Mouse (Mus musculus): Measurements from ENCODE around the gene Flii. TPM values are rescaled to one million over a fixed set of nuclear protein-coding genes. Genes with fewer than 3 reads are reported as not detected.

Gene Flii
- polyA plus RNA-seq, 1 experiment = 31.0 TPM

- H3K4me3 ChIP-seq (ENCODE audit: control insufficient read depth, low read depth, low read length) = no peak overlapping the region
- H3K27ac ChIP-seq (ENCODE audit: control insufficient read depth, insufficient read depth, low read depth, low read length) = no peak overlapping the region
- peaks cover 2% of the 10 kb centered on the region; the same call in 1 of the 2 replicates for H3K4me1 ChIP-seq (ENCODE audit: control insufficient read depth, insufficient read depth, low read length)
- H3K36me3 ChIP-seq (ENCODE audit: control insufficient read depth, insufficient read depth, low read length) = no peaks in the 10 kb centered on the region
- TF ChIP-seq CTCF (IDR thresholded peaks at IDR 0.05; ENCODE audit: control insufficient read depth, insufficient read depth, insufficient replicate concordance, low read depth, low read length) (no peak), POLR2A (IDR thresholded peaks at IDR 0.05; ENCODE audit: control insufficient read depth, low read depth, low read length) (no peak)
- no peaks in the 10 kb centered on the region for H3K27me3 ChIP-seq (ENCODE audit: control insufficient read depth, insufficient read depth, low read length)
Observed at GRCm38 (mm10) chr11:60734206-60734605, 7.1 kb upstream of the Flii start.

DNA sequence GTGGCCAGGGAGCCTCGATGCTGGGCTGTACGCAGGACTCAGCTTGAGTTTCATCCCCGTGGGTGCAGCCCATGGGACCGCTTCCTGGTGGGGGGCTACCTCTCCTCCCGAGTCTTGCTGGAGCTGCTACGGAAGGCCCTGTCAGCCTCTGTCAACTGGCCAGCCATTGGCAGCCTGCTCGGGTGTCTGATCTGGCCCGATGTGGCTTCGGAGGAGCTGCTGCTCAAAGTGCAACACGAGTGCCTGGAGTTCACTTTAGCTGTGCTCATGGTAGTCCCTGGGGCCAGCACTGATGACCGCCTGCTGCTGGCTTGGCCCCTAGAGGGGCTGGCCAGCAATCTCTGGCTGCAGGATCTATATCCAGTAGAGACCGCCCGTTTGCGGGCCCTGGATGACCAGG, 4.2 kb upstream of the Flii start:
- no peaks in the 10 kb centered on the region for H3K27me3 ChIP-seq (ENCODE audit: control insufficient read depth, insufficient read depth, low read length)
- H3K4me3 ChIP-seq (ENCODE audit: control insufficient read depth, low read depth, low read length) = no peak overlapping the region
- no peak overlapping the region for H3K27ac ChIP-seq (ENCODE audit: control insufficient read depth, insufficient read depth, low read depth, low read length)
- TF ChIP-seq CTCF (IDR thresholded peaks at IDR 0.05; ENCODE audit: control insufficient read depth, insufficient read depth, insufficient replicate concordance, low read depth, low read length) (no peak), POLR2A (IDR thresholded peaks at IDR 0.05; ENCODE audit: control insufficient read depth, low read depth, low read length) (no peak)
- H3K36me3 ChIP-seq (ENCODE audit: control insufficient read depth, insufficient read depth, low read length) = no peaks in the 10 kb centered on the region
- peaks cover 22% of the 10 kb centered on the region for H3K4me1 ChIP-seq (ENCODE audit: control insufficient read depth, insufficient read depth, low read length)

GRCm38 (mm10) chr11:60730169-60730568, 3.1 kb upstream of the Flii start:
- H3K27me3 ChIP-seq (ENCODE audit: control insufficient read depth, insufficient read depth, low read length) = no peaks in the 10 kb centered on the region
- peaks cover 25% of the 10 kb centered on the region for H3K4me1 ChIP-seq (ENCODE audit: control insufficient read depth, insufficient read depth, low read length)
- H3K27ac ChIP-seq (ENCODE audit: control insufficient read depth, insufficient read depth, low read depth, low read length) = no peak overlapping the region
- no peak for TF ChIP-seq POLR2A (IDR thresholded peaks at IDR 0.05; ENCODE audit: control insufficient read depth, low read depth, low read length)
- TF ChIP-seq CTCF (IDR thresholded peaks at IDR 0.05; ENCODE audit: control insufficient read depth, insufficient read depth, insufficient replicate concordance, low read depth, low read length) = no peak
- no peak overlapping the region for H3K4me3 ChIP-seq (ENCODE audit: control insufficient read depth, low read depth, low read length)
- no peaks in the 10 kb centered on the region for H3K36me3 ChIP-seq (ENCODE audit: control insufficient read depth, insufficient read depth, low read length)

- no peak overlapping the region for H3K4me3 ChIP-seq (ENCODE audit: control insufficient read depth, low read depth, low read length)
- H3K27me3 ChIP-seq (ENCODE audit: control insufficient read depth, insufficient read depth, low read length) = no peaks in the 10 kb centered on the region
- peaks cover 27% of the 10 kb centered on the region for H3K4me1 ChIP-seq (ENCODE audit: control insufficient read depth, insufficient read depth, low read length)
- no peaks in the 10 kb centered on the region for H3K36me3 ChIP-seq (ENCODE audit: control insufficient read depth, insufficient read depth, low read length)
- TF ChIP-seq CTCF (IDR thresholded peaks at IDR 0.05; ENCODE audit: control insufficient read depth, insufficient read depth, insufficient replicate concordance, low read depth, low read length) (no peak), POLR2A (IDR thresholded peaks at IDR 0.05; ENCODE audit: control insufficient read depth, low read depth, low read length) (no peak)
- H3K27ac ChIP-seq (ENCODE audit: control insufficient read depth, insufficient read depth, low read depth, low read length) = no peak overlapping the region
Observed at GRCm38 (mm10) chr11:60729217-60729641, 2.2 kb upstream of the Flii start.

DNA sequence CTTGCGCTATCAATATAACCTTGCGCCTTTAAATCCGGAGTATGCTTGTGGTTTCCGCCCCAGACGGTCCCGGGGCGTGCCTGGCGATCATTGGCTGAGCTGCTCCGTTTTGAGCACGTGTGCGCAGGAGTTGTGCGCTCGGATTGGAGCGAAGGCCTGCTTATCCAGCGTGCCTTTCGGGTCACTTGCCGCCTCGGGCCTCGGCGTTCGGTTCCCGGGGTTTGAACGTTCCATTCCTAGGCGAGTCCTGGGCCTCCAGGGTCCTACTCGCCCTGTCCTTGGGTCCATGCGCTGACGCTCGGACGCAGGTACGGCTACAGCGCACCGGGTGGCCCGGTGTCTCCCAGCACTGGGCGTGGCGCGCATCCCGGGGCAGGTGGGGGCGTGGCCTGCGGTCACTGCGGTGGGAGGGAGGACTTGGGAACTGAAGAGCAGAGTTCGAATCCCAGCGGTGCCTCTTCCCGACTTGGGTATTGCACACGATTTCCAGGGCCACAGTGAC, 1.2 kb upstream of the Flii start, which contains the start of gene Mief2:
Mief2 (plus strand) TSS at position 139 of the 502 bp plus-strand sequence.
- H3K36me3 ChIP-seq (ENCODE audit: control insufficient read depth, insufficient read depth, low read length) = no peaks in the 10 kb centered on the region
- peak within 1 kb of the TSS; percentile 83 for H3K27ac ChIP-seq (ENCODE audit: control insufficient read depth, insufficient read depth, low read depth, low read length)
- peak within 1 kb of the TSS; percentile 91 for H3K4me3 ChIP-seq (ENCODE audit: control insufficient read depth, low read depth, low read length)
- TF ChIP-seq POLR2A (IDR thresholded peaks at IDR 0.05; ENCODE audit: control insufficient read depth, low read depth, low read length) (peak; percentile 44; the same call in 1 of the 2 replicates), CTCF (IDR thresholded peaks at IDR 0.05; ENCODE audit: control insufficient read depth, insufficient read depth, insufficient replicate concordance, low read depth, low read length) (no peak)
- no peaks in the 10 kb centered on the region for H3K27me3 ChIP-seq (ENCODE audit: control insufficient read depth, insufficient read depth, low read length)
- H3K4me1 ChIP-seq (ENCODE audit: control insufficient read depth, insufficient read depth, low read length) = peaks cover 27% of the 10 kb centered on the region

GRCm38 (mm10) chr11:60727392-60728140, 503 bp upstream of the Flii start:
- peak overlapping the region; percentile 83 for H3K27ac ChIP-seq (ENCODE audit: control insufficient read depth, insufficient read depth, low read depth, low read length)

DNA sequence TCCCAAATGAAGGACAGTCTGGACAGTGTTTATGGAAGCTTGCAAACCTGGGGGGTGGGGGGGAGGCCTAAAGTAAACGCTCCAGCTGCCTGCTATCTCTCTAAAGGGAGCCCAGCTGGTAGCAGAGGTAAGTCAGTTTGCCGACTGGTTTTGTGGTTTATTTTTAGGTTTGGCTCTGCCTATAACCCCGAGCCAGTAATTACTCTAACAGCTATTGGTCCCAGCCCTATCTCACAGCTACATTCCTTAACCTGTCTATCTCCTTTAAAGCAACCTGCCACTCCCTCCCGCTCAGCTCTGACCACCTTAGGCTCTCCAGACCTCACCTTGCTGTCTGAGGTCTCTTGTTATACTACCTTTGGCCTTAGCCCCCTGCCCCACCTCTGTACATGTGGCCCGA, 7.8 kb downstream of the Flii start:
- Histone ChIP-seq H3K27me3 (ENCODE audit: control insufficient read depth, insufficient read depth, low read length) (no peaks in the 10 kb centered on the region), H3K4me3 (ENCODE audit: control insufficient read depth, low read depth, low read length) (no peak overlapping the region), H3K27ac (ENCODE audit: control insufficient read depth, insufficient read depth, low read depth, low read length) (no peak overlapping the region), H3K4me1 (ENCODE audit: control insufficient read depth, insufficient read depth, low read length) (no peaks in the 10 kb centered on the region), H3K36me3 (ENCODE audit: control insufficient read depth, insufficient read depth, low read length) (no peaks in the 10 kb centered on the region)
- TF ChIP-seq CTCF (IDR thresholded peaks at IDR 0.05; ENCODE audit: control insufficient read depth, insufficient read depth, insufficient replicate concordance, low read depth, low read length) (no peak), POLR2A (IDR thresholded peaks at IDR 0.05; ENCODE audit: control insufficient read depth, low read depth, low read length) (no peak)

More at GRCm38 (mm10) chr11:60727392-60728140, 503 bp upstream of the Flii start:
- H3K4me1 ChIP-seq (ENCODE audit: control insufficient read depth, insufficient read depth, low read length) = peaks cover 27% of the 10 kb centered on the region
- peak overlapping the region; percentile 91 for H3K4me3 ChIP-seq (ENCODE audit: control insufficient read depth, low read depth, low read length)
- TF ChIP-seq POLR2A (IDR thresholded peaks at IDR 0.05; ENCODE audit: control insufficient read depth, low read depth, low read length) = no peak
- TF ChIP-seq CTCF (IDR thresholded peaks at IDR 0.05; ENCODE audit: control insufficient read depth, insufficient read depth, insufficient replicate concordance, low read depth, low read length) = no peak
- no peaks in the 10 kb centered on the region for H3K36me3 ChIP-seq (ENCODE audit: control insufficient read depth, insufficient read depth, low read length)
- H3K27me3 ChIP-seq (ENCODE audit: control insufficient read depth, insufficient read depth, low read length) = no peaks in the 10 kb centered on the region
